Mouse (Mus musculus) central nervous system, embryonic 18 days (tissue): ENCODE results near the gene Gm49416. TPM values are rescaled to one million over a fixed set of nuclear protein-coding genes. Genes with fewer than 3 reads are reported as not detected.

Experiments
- polyA plus RNA-seq: library from polyadenylated mRNA; depleted of rRNA; stranded (reverse); fragments of >200 nt; gene quantifications from 2 replicates; pipeline ENCODE4 v1.2.3, GENCODE M21; 2012; rRNA removed

Gm49416 gene
- 0.23 and 0.32 TPM in 2 replicates for polyA plus RNA-seq

GRCm38 (mm10) chr19:8888511-8889385 lies at the start of gene Gm49416, which contains the start of gene 1810009A15Rik:
Gene Gm49416 (plus strand): TSS chr19:8888926.
Gene 1810009A15Rik (plus strand): TSS chr19:8888853.

GRCm38 (mm10) chr19:8839103-8839907 lies 49.4 kb upstream of the Gm49416 start, which contains the start of gene Gng3:
Gene Gng3 (minus strand): TSS chr19:8839194.

DNA sequence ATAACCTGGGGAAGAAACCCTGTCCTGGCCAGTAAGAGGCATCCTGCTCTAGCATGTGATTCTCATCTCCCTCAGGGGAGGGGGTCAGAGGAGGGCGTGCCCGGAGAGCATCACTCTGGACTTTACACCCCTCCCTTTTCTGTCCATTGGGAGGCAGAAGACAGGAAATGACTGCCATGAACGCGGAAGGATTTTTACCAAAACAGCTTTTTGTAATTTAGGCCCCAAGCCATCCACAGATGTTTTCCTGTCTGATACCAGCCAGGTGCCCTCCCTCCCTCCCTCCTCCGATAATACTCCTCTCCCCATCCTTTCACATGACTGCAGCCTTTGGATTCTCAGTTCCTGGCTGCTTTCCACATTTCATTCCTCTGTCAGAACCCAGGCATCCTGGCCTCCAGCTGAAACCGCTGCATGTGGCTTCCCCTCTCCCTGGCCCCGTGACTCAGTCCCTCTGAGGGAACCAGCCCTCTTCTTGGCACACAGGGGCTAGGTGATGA lies 38.3 kb upstream of the Gm49416 start, which contains the start of gene Lrrn4cl:
Lrrn4cl (plus strand) TSS at position 367 of the 500 bp plus-strand sequence.

DNA sequence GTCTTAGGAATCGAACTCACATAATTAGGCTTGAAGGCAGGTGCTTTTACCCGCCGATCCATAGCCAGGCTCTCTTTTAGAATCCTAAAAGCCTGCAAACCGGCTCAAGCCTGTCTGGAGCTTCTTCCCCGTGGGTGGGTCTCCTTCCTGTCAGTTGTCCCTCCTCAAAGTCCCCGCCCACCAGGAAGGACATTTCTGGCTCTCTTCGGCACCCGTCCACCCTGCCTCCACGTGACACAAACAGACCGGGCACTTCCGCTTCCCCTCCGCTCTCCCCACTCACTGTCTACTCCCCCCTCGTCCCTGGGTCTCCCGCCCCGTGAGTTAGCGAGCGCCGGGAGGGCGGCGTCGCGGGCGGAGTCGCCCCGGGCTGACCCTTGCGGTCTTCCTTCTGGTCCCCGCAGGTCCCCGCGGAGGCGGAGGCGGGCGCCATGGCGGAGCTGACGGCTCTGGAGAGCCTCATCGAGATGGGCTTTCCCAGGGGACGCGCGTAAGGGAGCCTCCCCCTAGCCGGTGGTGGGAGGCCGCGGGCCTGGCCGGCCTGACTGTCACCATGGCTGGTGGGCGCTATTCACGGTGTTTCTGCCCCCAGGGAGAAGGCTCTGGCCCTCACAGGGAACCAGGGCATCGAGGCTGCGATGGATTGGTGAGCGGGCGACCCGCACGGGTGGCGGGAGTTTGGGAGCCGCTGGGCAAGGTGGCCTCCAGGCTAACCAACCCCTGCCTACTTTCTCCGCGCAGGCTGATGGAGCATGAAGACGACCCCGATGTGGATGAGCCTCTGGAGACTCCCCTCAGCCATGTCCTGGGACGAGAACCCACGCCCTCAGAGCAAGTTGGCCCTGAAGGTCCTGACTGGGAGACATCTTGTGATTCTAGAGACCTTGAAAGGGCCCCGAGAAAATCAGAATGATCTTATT lies 17.2 kb upstream of the Gm49416 start, which contains the start of gene Ubxn1:
Ubxn1 (plus strand) TSS at position 230 of the 920 bp plus-strand sequence.

DNA sequence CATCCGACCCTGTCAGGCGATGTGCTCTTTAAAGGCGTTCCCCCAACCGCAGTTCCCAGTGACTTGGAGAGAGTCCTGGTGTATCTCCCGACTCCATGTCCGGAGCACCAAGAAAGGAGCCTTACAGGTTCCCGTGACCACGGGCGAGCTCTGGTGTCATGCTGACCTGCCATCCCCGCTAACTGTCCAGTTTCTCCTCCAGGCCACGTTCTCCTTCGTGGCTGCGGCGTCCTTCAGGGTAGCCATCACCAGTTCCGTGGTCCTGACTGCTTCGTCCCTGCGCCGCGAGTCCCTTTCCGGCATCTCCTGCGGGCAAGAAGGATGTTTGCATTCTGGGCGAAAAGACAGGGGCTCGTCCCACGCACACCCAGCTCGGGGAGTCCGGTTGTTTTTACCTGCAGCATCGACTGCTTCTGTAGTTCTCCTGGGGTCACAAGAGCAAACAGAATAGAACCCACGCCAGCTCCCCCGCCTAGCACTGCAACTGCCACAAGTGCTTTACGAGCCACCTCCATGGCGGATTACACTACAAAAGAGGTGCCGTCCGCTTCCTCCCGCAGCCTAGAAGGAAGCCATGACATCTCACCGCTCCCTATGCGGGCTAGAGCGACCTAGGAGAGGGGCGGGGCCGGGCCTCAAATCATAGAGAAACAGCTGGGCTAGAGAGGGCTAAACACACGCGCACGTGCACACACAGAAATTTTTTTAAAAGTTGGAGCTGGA lies 8.3 kb upstream of the Gm49416 start, which contains the start of gene Uqcc3:
Uqcc3 (minus strand) TSS at position 613 of the 723 bp plus-strand sequence.

DNA sequence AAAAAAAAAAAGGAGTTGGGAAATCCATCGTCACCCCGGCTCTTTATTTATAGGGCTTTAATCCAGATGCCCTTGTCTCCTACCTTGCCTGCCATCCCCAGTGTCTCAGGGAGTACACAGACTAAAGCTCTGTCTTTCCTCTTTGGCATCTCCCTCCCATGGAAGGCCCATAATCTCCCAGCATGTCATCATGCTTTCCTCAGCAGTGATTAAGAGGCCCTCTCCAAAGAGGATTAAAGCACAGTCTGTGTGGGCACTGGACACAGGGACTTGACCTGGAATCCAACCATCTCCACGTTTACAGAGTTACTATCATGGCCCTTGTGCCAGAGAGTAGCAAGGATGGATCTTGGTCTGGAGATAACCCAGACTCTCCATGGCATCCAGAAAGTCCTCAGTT lies 5.1 kb upstream of the Gm49416 start, which contains the start of the genes Lbhd1 and Gm49403:
Lbhd1 (plus strand) TSS at position 117 of the 400 bp plus-strand sequence.
Gm49403 (plus strand) TSS at position 315 of the 400 bp plus-strand sequence.

DNA sequence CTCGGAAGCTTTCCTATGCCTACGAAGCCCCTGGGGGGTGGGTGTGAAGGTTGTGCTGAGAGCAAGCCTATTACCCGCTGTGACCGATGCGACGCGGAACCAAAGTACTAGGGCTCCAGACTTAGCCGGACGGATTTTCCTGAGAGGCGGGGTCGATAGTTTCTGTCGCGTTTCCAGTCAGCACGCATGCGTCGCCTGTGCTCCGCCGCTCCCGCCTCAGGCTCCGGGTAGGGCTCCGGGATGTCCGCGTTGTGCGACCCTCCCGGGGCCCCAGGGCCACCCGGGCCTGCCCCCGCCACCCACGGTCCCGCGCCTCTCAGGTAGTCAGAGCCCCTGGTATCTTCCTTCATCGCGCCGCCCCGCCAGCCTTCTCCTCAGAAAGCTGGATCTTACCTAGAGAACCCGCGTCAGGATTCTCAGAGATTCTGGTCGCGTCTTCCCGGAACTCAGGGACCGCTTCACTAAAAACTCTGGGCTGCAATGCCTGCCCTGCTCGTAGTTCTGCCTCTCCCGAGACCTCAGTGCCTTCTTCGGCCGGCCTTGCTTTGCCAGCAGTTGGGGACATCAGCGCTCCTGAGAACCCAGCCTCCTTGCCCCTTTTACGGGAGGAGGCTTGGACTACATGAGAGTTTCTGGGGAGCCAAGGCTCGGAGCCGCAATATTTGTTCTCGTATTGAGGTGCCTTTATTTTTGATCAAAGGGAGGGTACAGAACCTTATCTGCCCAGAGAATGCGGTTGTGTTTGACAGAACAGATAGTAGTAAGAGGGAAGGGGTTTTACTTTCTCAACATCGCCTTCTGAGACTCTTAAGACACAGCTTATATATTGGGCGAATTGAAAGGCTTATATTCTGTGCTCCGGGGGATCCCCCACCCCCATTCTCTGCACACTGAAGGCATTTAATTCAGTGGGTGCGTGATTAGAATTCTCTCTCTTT lies 4.4 kb downstream of the Gm49416 start, which contains the start of gene Ints5:
Ints5 (plus strand) TSS at position 177 of the 938 bp plus-strand sequence.

DNA sequence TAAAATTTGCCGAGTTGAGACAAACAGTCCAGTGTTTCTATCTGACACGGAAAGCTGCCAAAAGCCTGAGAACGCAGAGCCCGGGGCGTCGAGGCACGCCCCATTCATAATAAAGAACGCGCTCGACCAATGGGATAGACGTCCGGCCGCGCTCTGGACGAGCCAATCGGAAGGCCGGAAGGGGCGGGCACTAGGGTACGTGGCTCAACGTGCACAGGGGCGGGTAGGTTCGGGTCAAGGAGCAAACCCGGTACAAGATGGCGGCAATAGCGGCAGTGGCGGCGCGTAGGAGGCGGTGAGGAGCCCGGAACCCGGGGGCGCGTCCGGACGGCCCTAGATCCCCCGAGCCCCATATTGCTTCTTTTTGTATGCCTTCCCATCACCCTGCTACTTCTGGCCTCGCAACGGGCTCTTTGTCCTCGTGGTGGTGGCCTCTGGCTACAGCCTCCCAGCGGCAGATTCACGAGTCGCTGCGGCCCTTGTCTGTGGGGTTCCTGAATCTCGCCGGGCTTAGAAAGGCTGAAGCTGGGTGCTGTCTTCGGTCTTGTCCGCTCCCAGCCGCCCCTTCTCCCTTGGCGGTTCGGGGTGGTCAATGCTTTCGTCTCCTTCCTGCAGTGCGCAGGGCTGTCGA lies 9.3 kb downstream of the Gm49416 start, which contains the start of gene Ganab:
Ganab (plus strand) TSS at position 207 of the 631 bp plus-strand sequence.

GRCm38 (mm10) chr19:8920073-8920736 lies 31.5 kb downstream of the Gm49416 start, which contains the start of gene B3gat3:
Gene B3gat3 (plus strand): TSS chr19:8920374.

DNA sequence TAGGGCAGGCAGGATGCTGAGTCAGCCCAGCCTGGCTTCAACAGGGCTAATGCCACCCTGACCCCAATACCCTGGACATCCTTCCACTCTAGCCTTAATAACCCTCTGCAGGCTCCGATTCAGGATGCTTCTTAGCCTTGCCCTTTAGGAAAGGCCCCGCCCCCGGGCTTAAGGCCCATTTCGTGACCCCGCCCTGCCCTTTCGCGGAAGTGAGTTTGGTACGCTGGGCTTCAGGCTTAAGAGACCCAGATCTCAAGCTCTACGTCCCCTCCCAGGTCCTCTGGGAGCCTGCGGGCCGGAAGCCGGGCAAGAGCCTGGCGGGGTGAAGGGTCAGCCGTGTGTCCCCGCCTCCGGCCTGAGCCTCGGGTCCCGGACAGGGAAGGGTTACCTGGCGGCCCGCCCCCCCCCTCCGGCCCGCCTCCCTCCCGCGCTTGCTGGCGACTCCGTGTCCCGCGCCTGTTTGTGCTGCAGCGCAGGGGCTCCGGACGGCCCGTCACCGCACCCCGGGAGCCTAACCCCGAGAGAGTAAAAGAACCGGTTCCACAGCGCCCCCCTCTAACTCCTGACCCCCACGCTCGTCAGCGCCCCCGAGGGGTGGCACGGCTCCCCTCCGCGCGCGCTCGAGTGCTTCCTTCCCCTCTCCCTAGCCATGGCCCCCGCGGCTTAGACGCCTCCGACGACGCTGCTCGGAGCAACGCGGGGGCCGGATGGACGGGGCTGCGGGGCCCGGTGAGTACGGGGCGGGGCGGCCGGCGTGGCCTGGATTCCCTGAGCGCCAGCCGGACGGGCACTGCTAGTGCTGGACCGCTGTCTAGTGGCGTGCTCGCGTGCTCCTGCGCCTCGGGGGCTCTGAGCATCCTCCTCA lies 40.7 kb downstream of the Gm49416 start, which contains the start of the genes Rom1 and Eml3:
Rom1 (minus strand) TSS at position 133 of the 865 bp plus-strand sequence.
Eml3 (plus strand) TSS at position 329 of the 865 bp plus-strand sequence.

DNA sequence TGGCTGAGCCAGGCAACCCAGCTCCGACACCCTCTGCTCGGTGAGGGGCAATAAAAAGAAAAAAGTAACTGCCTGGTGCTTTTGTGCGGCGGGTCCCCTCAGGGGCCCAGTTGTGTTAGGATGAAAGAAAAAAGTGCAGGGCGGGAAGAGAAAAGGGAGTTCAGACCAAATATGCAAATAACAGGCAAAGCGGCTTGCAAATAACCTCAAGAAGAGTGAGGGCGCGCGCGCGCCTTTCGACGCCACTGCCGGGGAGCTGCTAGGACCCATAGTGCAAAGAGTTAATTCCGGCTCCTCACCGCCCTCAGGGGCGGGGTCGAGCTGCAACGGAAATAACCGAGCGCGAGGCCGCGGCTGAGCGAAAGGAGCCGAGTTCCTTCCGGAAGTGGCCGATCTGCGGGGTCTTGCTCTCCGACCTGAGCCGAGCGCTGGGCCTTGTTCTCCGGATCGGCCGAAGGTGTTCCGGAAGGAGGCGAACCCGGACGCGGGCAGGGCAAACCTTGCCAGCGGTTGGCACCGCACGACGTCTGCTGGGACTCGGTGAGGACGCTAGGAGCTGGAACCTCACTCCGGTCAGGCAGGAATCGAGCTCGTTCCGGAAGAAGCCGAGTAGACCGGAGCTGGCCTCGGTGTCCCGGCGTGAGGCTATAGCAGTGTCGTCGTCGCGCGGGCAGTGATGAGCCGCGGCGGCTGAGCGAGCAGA lies 52.9 kb downstream of the Gm49416 start, which contains the start of gene Mta2:
Mta2 (plus strand) TSS at position 361 of the 703 bp plus-strand sequence.

Other genes with a start within 250 kb of the Gm49416 start
- gene Chrm1, start 225.1 kb upstream of the Gm49416 start, polyA plus RNA-seq: 11.4 and 16.1 TPM in 2 replicates
- 156 and 158 TPM in 2 replicates for gene Slc3a2, start 165.6 kb upstream of the Gm49416 start, polyA plus RNA-seq
- gene Wdr74, start 153.1 kb upstream of the Gm49416 start, polyA plus RNA-seq: 64.1 and 65.4 TPM in 2 replicates
- gene 1700092M07Rik, start 148.2 kb upstream of the Gm49416 start, polyA plus RNA-seq: 2.1 and 2.2 TPM in 2 replicates
- gene Stx5a, start 147.5 kb upstream of the Gm49416 start, polyA plus RNA-seq: 115 and 123 TPM in 2 replicates
- 174 and 185 TPM in 2 replicates for gene Nxf1, start 131.9 kb upstream of the Gm49416 start, polyA plus RNA-seq
- gene Tmem223, start 117.9 kb upstream of the Gm49416 start, polyA plus RNA-seq: 207 and 209 TPM in 2 replicates
- gene Tmem179b, start 114.5 kb upstream of the Gm49416 start, polyA plus RNA-seq: 21.0 and 23.1 TPM in 2 replicates
- gene Taf6l, start 102.5 kb upstream of the Gm49416 start, polyA plus RNA-seq: 25.5 and 26.5 TPM in 2 replicates
- 155 TPM in 2 replicates for gene Polr2g, start 90.3 kb upstream of the Gm49416 start, polyA plus RNA-seq
- 6.4 and 6.6 TPM in 2 replicates for gene Zbtb3, start 86.4 kb upstream of the Gm49416 start, polyA plus RNA-seq
- gene Ttc9c, start 69.6 kb upstream of the Gm49416 start, polyA plus RNA-seq: 51.9 and 52.3 TPM in 2 replicates
- 80.3 and 80.6 TPM in 2 replicates for gene Hnrnpul2, start 68.9 kb upstream of the Gm49416 start, polyA plus RNA-seq
- gene AC129217.1, start 59.2 kb upstream of the Gm49416 start, polyA plus RNA-seq: 0.58 TPM in 1 of 2 replicates, not detected in the other
- gene Bscl2, start 51.5 kb upstream of the Gm49416 start, polyA plus RNA-seq: 100 and 106 TPM in 2 replicates
- gene Gng3, start 49.7 kb upstream of the Gm49416 start, polyA plus RNA-seq: 313 and 316 TPM in 2 replicates
- gene Lrrn4cl, start 38.2 kb upstream of the Gm49416 start, polyA plus RNA-seq: 1.2 and 1.4 TPM in 2 replicates
- gene Ubxn1, start 17.4 kb upstream of the Gm49416 start, polyA plus RNA-seq: 128 and 129 TPM in 2 replicates
- 54.5 and 56.5 TPM in 2 replicates for gene Uqcc3, start 8.0 kb upstream of the Gm49416 start, polyA plus RNA-seq
- gene Lbhd1, start 5.2 kb upstream of the Gm49416 start, polyA plus RNA-seq: 4.0 and 5.1 TPM in 2 replicates
- not detected in 2 replicates for gene Gm49403, start 5.0 kb upstream of the Gm49416 start, polyA plus RNA-seq
- 44.6 and 52.3 TPM in 2 replicates for gene 1810009A15Rik, start 73 bp upstream of the Gm49416 start, polyA plus RNA-seq
- gene Ints5, start 4.1 kb downstream of the Gm49416 start, polyA plus RNA-seq: 20.6 and 22.9 TPM in 2 replicates
- gene Ganab, start 9.1 kb downstream of the Gm49416 start, polyA plus RNA-seq: 125 and 128 TPM in 2 replicates
- 131 and 145 TPM in 2 replicates for gene B3gat3, start 31.4 kb downstream of the Gm49416 start, polyA plus RNA-seq
- gene Rom1, start 40.4 kb downstream of the Gm49416 start, polyA plus RNA-seq: 2.1 and 2.3 TPM in 2 replicates
- gene Eml3, start 40.6 kb downstream of the Gm49416 start, polyA plus RNA-seq: 11.1 and 13.1 TPM in 2 replicates
- gene Mta2, start 52.9 kb downstream of the Gm49416 start, polyA plus RNA-seq: 36.2 and 38.4 TPM in 2 replicates
- gene Tut1, start 64.9 kb downstream of the Gm49416 start, polyA plus RNA-seq: 22.9 TPM in 2 replicates
- gene Eef1g, start 78.1 kb downstream of the Gm49416 start, polyA plus RNA-seq: 385 and 395 TPM in 2 replicates
- 4.7 TPM in 2 replicates for gene Ahnak, start 100.4 kb downstream of the Gm49416 start, polyA plus RNA-seq
- 1.1 TPM in 1 of 2 replicates, not detected in the other for gene Scgb1a1, start 199.0 kb downstream of the Gm49416 start, polyA plus RNA-seq
- gene Asrgl1, start 246.7 kb downstream of the Gm49416 start, polyA plus RNA-seq: 15.8 and 16.8 TPM in 2 replicates